Mouse (Mus musculus): ENCODE data around the gene Rpl6. TPM values are rescaled to one million over a fixed set of nuclear protein-coding genes. Genes with fewer than 3 reads are reported as not detected.
"Not testable (repeated sequence)": the region's sequence is repeated elsewhere in the genome, so short reads cannot be mapped to it uniquely, and the experiment has no call there.

The Rpl6 gene
- polyA plus RNA-seq, 1 experiment from 2014 or later: 422 TPM

DNA sequence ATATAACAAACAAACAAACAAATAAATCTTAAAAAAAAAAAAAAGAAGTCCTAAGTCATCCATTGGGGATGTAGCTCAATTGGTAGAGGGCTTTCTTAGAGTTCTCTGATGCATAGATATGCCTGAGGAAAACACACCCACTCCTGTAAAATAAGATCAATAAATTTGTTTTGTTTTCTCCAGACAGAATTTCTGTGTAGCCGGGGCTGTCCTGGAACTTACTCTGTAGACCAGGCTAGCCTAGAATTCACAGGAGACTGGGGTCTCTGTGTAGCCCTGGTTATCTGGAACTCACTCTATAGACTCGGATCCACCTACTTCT, 13.0 kb downstream of the Rpl6 start:
- WGBS: 96% methylated on average over 2 of the region's 2 CpGs

DNA sequence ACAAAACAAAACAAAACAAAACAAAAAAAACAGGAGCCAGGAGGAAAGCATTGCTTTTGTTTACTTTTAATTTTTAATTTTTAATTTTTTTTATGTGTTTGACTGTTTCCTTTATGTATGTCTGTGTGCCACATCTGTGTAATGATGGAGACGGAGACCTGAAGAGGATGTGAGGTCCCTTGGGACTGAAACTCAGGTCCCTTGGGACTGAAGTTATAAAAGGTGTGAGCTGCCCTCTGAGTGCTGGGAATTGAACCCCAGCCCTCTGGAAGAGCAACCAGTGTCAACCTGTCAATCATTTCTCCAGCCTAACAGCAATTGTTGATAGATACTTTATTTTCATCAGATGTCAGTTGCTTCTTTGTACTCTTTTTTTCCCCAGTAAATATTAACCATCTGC, 14.9 kb downstream of the Rpl6 start:
- Histone ChIP-seq H3K4me3 (replicated peaks; ENCODE audit: low read length) (no peak overlapping the region), H3K9me3 (ENCODE audit: control insufficient read depth, low read length) (no peaks in the 10 kb centered on the region), H3K36me3 (replicated peaks; ENCODE audit: control insufficient read depth, insufficient read depth) (no peaks in the 10 kb centered on the region), H3K9ac (no peak overlapping the region), H3K27me3 (ENCODE audit: control insufficient read depth, insufficient read depth, low read length) (no peaks in the 10 kb centered on the region), H3K27ac (no peak overlapping the region), H3K4me2 (replicated peaks) (no peak overlapping the region), H3K4me1 (replicated peaks; ENCODE audit: control insufficient read depth, insufficient read depth, low read length) (peaks cover 15% of the 10 kb centered on the region)
- DNase-seq (ENCODE audit: low spot score) (no peak), ATAC-seq (ENCODE audit: low FRiP score) (no peak)
- whole genome bisulfite sequencing: 76% methylated on average over 1 of the region's 1 CpGs

More for the DNA sequence above, 13.0 kb downstream of the Rpl6 start:
- H3K9ac ChIP-seq: no peak overlapping the region
- no peaks in the 10 kb centered on the region for H3K9me3 ChIP-seq (ENCODE audit: control insufficient read depth, low read length)
- H3K4me2 ChIP-seq (replicated peaks): no peak overlapping the region
- no peak overlapping the region for H3K27ac ChIP-seq
- H3K36me3 ChIP-seq (replicated peaks; ENCODE audit: control insufficient read depth, insufficient read depth): peaks cover 10% of the 10 kb centered on the region
- no peak overlapping the region for H3K4me3 ChIP-seq (replicated peaks; ENCODE audit: low read length)
- H3K4me1 ChIP-seq (replicated peaks; ENCODE audit: control insufficient read depth, insufficient read depth, low read length): peaks cover 6% of the 10 kb centered on the region
- no peaks in the 10 kb centered on the region for H3K27me3 ChIP-seq (ENCODE audit: control insufficient read depth, insufficient read depth, low read length)
- no peak for ATAC-seq (ENCODE audit: low FRiP score)
- DNase-seq (ENCODE audit: low spot score): no peak

DNA sequence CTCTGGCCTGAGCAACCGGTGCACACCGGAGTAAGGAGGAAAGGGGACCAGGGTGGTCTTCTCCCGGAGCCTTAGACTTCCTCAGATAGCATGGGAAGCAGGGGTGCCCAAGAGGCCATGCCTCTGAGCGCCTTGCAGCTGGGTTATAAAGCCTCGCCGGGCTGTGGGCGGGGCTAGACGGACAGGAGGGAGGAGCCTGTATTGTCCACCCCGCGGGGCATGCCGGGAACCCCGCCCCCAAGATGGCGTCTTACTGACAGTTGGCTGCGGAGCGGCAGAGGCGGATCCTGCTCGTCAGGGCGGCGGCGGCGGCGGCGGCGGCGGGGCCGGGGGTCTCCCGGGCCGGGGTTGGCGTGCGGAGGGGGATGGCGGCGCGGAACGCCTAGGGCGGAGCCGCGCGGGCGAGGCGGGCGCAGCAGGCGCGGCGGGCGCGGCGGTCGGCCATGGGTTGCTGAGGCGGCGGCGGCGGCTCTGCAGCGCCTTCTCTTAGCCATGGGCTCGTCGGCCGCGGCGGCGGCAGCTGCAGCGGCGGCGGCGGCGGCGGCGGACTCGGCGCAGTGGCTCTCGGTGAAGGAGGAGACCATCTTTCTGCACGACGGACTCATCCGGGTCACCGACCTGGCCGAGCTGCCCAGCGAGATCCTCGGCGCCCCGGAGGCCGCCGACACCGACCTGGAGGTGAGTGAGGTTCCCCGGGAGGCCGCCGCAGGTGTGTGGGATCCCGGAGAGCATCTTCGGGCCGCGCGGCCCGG, 15.9 kb downstream of the Rpl6 start, which contains the start of gene Hectd4:
TSS of gene Hectd4 (plus strand) at position 240 of the 752 bp plus-strand sequence.
- Histone ChIP-seq H3K27me3 (ENCODE audit: control insufficient read depth, insufficient read depth, low read length) (no peaks in the 10 kb centered on the region), H3K27ac (peak within 1 kb of the TSS; percentile 95), H3K4me2 (replicated peaks) (peak within 1 kb of the TSS; percentile 83), H3K9me3 (ENCODE audit: control insufficient read depth, low read length) (no peaks in the 10 kb centered on the region), H3K4me1 (replicated peaks; ENCODE audit: control insufficient read depth, insufficient read depth, low read length) (peaks cover 15% of the 10 kb centered on the region), H3K36me3 (replicated peaks; ENCODE audit: control insufficient read depth, insufficient read depth) (no peaks in the 10 kb centered on the region), H3K9ac (peak within 1 kb of the TSS; percentile 94), H3K4me3 (replicated peaks; ENCODE audit: low read length) (peak within 1 kb of the TSS; percentile 98)
- ATAC-seq (ENCODE audit: low FRiP score) (peak; percentile 90), DNase-seq (ENCODE audit: low spot score) (peak; percentile 97)
- 0% methylated on average over 41 of the region's 90 CpGs for WGBS

DNA sequence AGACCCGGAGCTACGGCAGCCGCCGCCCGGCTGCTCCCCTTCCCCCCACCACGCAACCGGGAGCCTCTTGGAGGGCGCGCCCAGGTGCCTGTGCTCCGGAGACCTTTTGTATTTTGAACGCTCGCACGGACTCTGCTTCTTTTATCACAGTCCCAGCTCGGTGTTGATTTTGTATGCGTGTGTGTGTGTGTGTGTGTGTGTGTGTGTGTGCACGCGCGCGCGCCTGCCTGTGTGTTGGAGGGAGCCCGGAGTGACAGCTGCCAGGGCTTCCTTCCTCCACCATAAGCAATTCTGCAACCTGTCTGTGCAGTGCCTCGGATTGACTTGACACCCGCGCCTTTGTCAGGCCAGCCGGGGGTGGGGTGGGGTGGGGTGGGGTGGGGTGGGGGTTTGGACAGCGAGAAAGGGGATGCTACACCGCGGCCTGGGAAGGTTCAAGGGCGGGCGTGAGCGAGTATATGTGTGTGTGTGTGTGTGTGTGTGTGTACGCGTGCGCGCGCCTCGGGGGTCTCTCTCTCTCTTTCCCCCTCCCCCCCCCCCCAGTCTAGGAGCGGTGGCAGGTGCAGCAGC, 16.5 kb downstream of the Rpl6 start:
- peak overlapping the region; percentile 83 for H3K4me2 ChIP-seq (replicated peaks)
- under 1% methylated on average over 37 of the region's 38 CpGs for WGBS
- H3K36me3 ChIP-seq (replicated peaks; ENCODE audit: control insufficient read depth, insufficient read depth): no peaks in the 10 kb centered on the region
- H3K9ac ChIP-seq: peak overlapping the region; percentile 94
- peak overlapping the region; percentile 98 for H3K4me3 ChIP-seq (replicated peaks; ENCODE audit: low read length)
- peak; percentile 60 for ATAC-seq (ENCODE audit: low FRiP score)
- H3K27ac ChIP-seq: peak overlapping the region; percentile 95
- peaks cover 15% of the 10 kb centered on the region for H3K4me1 ChIP-seq (replicated peaks; ENCODE audit: control insufficient read depth, insufficient read depth, low read length)
- H3K27me3 ChIP-seq (ENCODE audit: control insufficient read depth, insufficient read depth, low read length): no peaks in the 10 kb centered on the region
- DNase-seq (ENCODE audit: low spot score): peak; percentile 55
- H3K9me3 ChIP-seq (ENCODE audit: control insufficient read depth, low read length): no peaks in the 10 kb centered on the region

DNA sequence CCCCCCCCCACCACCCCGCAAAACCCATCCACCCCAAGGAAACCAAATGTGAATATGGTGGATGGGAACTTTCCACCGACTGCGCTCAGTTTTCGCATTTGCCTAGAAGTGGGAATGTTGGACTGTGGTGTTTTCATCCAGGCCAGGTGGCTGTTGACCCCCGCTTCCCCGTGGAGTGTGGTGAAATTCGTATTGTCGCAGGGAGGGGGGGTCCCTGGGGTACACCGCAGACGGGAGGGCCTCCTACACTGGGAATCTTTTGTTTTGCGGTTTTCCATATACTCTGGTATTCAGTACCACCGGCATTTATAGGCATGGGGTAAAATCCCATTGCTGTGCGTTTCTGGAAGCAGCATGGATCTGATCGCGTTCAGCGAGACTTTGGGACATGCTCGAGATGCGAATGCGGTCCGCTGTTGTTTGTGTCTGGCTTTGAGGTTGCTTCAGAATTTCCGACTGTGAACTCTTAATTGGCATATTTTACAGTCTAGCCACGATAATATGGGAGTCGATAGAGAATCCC, 17.1 kb downstream of the Rpl6 start:
- Histone ChIP-seq H3K27ac (peak overlapping the region; percentile 95), H3K27me3 (ENCODE audit: control insufficient read depth, insufficient read depth, low read length) (no peaks in the 10 kb centered on the region), H3K9ac (peak overlapping the region; percentile 94), H3K4me3 (replicated peaks; ENCODE audit: low read length) (peak overlapping the region; percentile 98), H3K4me2 (replicated peaks) (peak overlapping the region; percentile 83), H3K9me3 (ENCODE audit: control insufficient read depth, low read length) (no peaks in the 10 kb centered on the region), H3K36me3 (replicated peaks; ENCODE audit: control insufficient read depth, insufficient read depth) (no peaks in the 10 kb centered on the region), H3K4me1 (replicated peaks; ENCODE audit: control insufficient read depth, insufficient read depth, low read length) (peaks cover 20% of the 10 kb centered on the region)
- DNase-seq (ENCODE audit: low spot score): peak; percentile 52
- no peak; the same call in 1 of the 2 replicates for ATAC-seq (ENCODE audit: low FRiP score)
- WGBS: 9% methylated on average over 23 of the region's 23 CpGs

DNA sequence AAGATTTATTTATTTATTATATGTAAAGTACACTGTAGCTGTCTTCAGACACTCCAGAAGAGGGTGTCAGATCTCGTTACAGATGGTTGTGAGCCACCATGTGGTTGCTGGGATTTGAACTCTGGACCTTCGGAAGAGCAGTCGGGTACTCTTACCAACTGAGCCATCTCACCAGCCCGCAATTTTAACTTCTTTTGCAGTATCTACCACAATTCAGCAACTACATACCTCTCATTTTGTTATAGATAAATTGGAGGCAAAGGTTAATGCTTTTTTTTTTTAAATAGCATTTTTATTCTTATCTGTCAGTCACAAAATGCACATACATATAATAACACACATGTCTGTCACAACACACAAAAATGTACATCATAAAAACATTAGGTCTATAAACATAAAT, 19.7 kb downstream of the Rpl6 start:
- not testable (repeated sequence) for H3K9me3 ChIP-seq (ENCODE audit: control insufficient read depth, low read length); H3K4me3 ChIP-seq (replicated peaks; ENCODE audit: low read length); ATAC-seq (ENCODE audit: low FRiP score); DNase-seq (ENCODE audit: low spot score); H3K27me3 ChIP-seq (ENCODE audit: control insufficient read depth, insufficient read depth, low read length); H3K27ac ChIP-seq; H3K9ac ChIP-seq; H3K36me3 ChIP-seq (replicated peaks; ENCODE audit: control insufficient read depth, insufficient read depth); H3K4me2 ChIP-seq (replicated peaks)
- H3K4me1 ChIP-seq (replicated peaks; ENCODE audit: control insufficient read depth, insufficient read depth, low read length): peaks cover 20% of the 10 kb centered on the region
- WGBS: 96% methylated on average over 3 of the region's 4 CpGs

DNA sequence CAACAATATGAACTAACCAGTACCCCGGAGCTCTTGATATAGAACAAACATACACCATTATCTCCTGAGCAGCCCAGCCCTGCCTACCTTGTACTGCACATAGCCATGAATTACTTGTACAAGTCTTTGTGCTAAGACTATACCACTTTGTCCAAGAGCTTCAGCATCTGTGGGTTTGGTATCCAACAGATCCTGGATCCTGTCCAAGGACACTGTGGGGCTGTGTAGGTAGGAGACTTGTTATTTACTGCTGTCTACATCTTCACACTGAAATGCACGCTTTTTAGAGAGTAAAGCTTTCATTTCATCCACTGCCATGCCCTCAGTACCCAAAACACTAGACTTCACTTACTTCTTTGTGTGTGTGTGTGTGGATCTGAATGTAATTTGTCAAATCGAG, 20.6 kb downstream of the Rpl6 start:
- ATAC-seq (ENCODE audit: low FRiP score): no peak
- Histone ChIP-seq H3K27ac (no peak overlapping the region), H3K36me3 (replicated peaks; ENCODE audit: control insufficient read depth, insufficient read depth) (no peaks in the 10 kb centered on the region), H3K9me3 (ENCODE audit: control insufficient read depth, low read length) (no peaks in the 10 kb centered on the region), H3K4me2 (replicated peaks) (no peak overlapping the region), H3K4me1 (replicated peaks; ENCODE audit: control insufficient read depth, insufficient read depth, low read length) (peaks cover 20% of the 10 kb centered on the region), H3K4me3 (replicated peaks; ENCODE audit: low read length) (no peak overlapping the region), H3K27me3 (ENCODE audit: control insufficient read depth, insufficient read depth, low read length) (no peaks in the 10 kb centered on the region), H3K9ac (no peak overlapping the region)
- WGBS: 88% methylated on average over 3 of the region's 3 CpGs
- no peak for DNase-seq (ENCODE audit: low spot score)

DNA sequence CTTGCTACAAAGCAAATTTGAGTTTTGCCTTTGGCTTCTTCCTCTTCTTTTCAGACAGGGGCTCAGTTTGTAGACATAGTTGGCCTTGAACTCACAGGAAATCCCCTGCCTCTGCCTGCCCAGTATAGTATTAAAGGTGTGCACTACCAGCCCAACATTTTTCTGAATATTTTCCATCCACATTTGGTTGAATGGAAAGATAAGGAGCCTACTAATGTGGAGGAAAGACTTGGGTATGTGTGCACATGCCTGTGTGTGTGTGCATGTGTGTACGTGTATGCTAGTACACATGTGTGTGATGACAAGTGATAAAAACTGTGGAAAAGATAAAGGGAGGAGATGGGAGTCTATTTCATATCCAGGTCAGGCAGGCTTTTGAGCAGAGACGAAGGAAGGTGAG, 21.6 kb downstream of the Rpl6 start:
- Histone ChIP-seq H3K4me3 (replicated peaks; ENCODE audit: low read length) (no peak overlapping the region), H3K4me2 (replicated peaks) (no peak overlapping the region), H3K36me3 (replicated peaks; ENCODE audit: control insufficient read depth, insufficient read depth) (no peaks in the 10 kb centered on the region), H3K9me3 (ENCODE audit: control insufficient read depth, low read length) (no peaks in the 10 kb centered on the region), H3K4me1 (replicated peaks; ENCODE audit: control insufficient read depth, insufficient read depth, low read length) (peaks cover 20% of the 10 kb centered on the region), H3K27ac (no peak overlapping the region), H3K9ac (no peak overlapping the region), H3K27me3 (ENCODE audit: control insufficient read depth, insufficient read depth, low read length) (no peaks in the 10 kb centered on the region)
- DNase-seq (ENCODE audit: low spot score): no peak
- no peak for ATAC-seq (ENCODE audit: low FRiP score)
- 94% methylated on average over 2 of the region's 2 CpGs for WGBS

DNA sequence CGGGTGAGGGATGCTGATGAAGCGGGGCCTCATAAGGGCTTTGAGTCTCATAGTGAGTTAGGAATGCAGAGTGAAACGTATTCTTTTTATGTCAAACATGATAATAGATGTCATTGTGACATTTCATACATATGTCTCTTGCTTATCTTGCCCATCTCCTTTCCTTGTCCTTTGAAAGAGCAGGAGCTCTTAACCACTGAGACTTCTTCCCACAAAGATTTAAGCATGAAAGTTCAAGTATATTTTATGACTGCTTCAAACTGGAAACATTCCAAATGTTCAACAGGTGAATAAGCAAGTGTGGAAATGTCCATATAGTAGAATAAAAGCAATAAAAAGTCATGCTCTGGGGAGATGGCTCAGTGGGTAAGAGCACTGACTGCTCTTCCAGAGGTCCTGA, 22.1 kb downstream of the Rpl6 start:
- H3K9ac ChIP-seq: no peak overlapping the region
- H3K9me3 ChIP-seq (ENCODE audit: control insufficient read depth, low read length): no peaks in the 10 kb centered on the region
- DNase-seq (ENCODE audit: low spot score) (no peak), ATAC-seq (ENCODE audit: low FRiP score) (no peak)
- H3K27me3 ChIP-seq (ENCODE audit: control insufficient read depth, insufficient read depth, low read length): no peaks in the 10 kb centered on the region
- H3K36me3 ChIP-seq (replicated peaks; ENCODE audit: control insufficient read depth, insufficient read depth): no peaks in the 10 kb centered on the region
- WGBS: 64% methylated on average over 3 of the region's 3 CpGs
- no peak overlapping the region for H3K4me2 ChIP-seq (replicated peaks)
- H3K4me3 ChIP-seq (replicated peaks; ENCODE audit: low read length): no peak overlapping the region
- no peak overlapping the region for H3K27ac ChIP-seq
- H3K4me1 ChIP-seq (replicated peaks; ENCODE audit: control insufficient read depth, insufficient read depth, low read length): peaks cover 20% of the 10 kb centered on the region

All from hindbrain, embryonic 14.5 days (tissue).